Mouse (Mus musculus): ENCODE results near the gene Zfp428.

- no peak for TF ChIP-seq POLR2A (IDR thresholded peaks at IDR 0.05; ENCODE audit: extremely low read depth, insufficient read depth, low read length)
- no peak for TF ChIP-seq CTCF (IDR thresholded peaks at IDR 0.05; ENCODE audit: low read depth, low read length)
These were observed 27.9 kb upstream of the Zfp428 start for GRCm38 (mm10) chr7:24478911-24479310.
